Mouse (Mus musculus) bone marrow macrophage, adult 2 months (primary cell): Measurements from ENCODE around the gene Ubp1. TPM values are rescaled to one million over a fixed set of nuclear protein-coding genes. Genes with fewer than 3 reads are reported as not detected.

ENCODE experiments used
- H3K27ac ChIP-seq: 2 replicates; pipeline ENCODE4 v1.5.1; 2012; ENCODE audit warnings: low read depth, low read length; ENCODE audit not compliant: insufficient read depth
- H3K4me1 ChIP-seq: 2 replicates; pipeline ENCODE4 v1.6.1; 2012; ENCODE audit warnings: low read length; ENCODE audit not compliant: control insufficient read depth, insufficient read depth
- H3K4me3 ChIP-seq: 2 replicates; pipeline ENCODE4 v1.5.1; 2012; ENCODE audit warnings: mild to moderate bottlenecking, low read length, moderate library complexity; ENCODE audit not compliant: insufficient read depth
- CTCF ChIP-seq: IDR thresholded peaks from 2 replicates; pipeline ENCODE4 v1.5.1; 2012; ENCODE audit warnings: low read depth, mild to moderate bottlenecking, low read length, moderate library complexity
- POLR2A ChIP-seq: IDR thresholded peaks from 2 replicates; pipeline ENCODE4 v1.6.1; 2012; ENCODE audit warnings: mild to moderate bottlenecking, low read depth, low read length, borderline replicate concordance
- polyA plus RNA-seq: library from polyadenylated mRNA; stranded (reverse); fragments of >200 nt; gene quantifications from 2 replicates; pipeline ENCODE4 v1.2.4, GENCODE M21; 2012; ENCODE audit not compliant: missing spikeins, insufficient read depth, insufficient read length

The Ubp1 gene
- polyA plus RNA-seq, 1 experiment, result 73.3 TPM

- H3K4me1 ChIP-seq, result no peaks in the 10 kb centered on the region; the same call in 1 of the 2 replicates
- no peak for TF ChIP-seq CTCF
- TF ChIP-seq POLR2A, result no peak
- no peak overlapping the region for H3K27ac ChIP-seq
- H3K4me3 ChIP-seq, result no peak overlapping the region
Observed at GRCm38 (mm10) chr9:114009526-114009925, 78.8 kb downstream of the Ubp1 start.

- no peak overlapping the region for H3K4me3 ChIP-seq
- H3K27ac ChIP-seq, result no peak overlapping the region
- no peaks in the 10 kb centered on the region; the same call in 1 of the 2 replicates for H3K4me1 ChIP-seq
- no peak for TF ChIP-seq POLR2A
- TF ChIP-seq CTCF, result no peak
Observed at GRCm38 (mm10) chr9:114011203-114011602, 80.5 kb downstream of the Ubp1 start.

GRCm38 (mm10) chr9:114014034-114014433 is 83.3 kb downstream of the Ubp1 start:
- Histone ChIP-seq H3K27ac (no peak overlapping the region), H3K4me3 (no peak overlapping the region), H3K4me1 (peaks cover 9% of the 10 kb centered on the region)
- no peak for TF ChIP-seq CTCF
- TF ChIP-seq POLR2A, result no peak

- H3K4me3 ChIP-seq, result no peak overlapping the region
- TF ChIP-seq CTCF, result no peak
- no peak for TF ChIP-seq POLR2A
- no peak overlapping the region for H3K27ac ChIP-seq
- peaks cover 15% of the 10 kb centered on the region for H3K4me1 ChIP-seq
Observed at GRCm38 (mm10) chr9:114015724-114016123, 85.0 kb downstream of the Ubp1 start.

- no peak overlapping the region for H3K27ac ChIP-seq
- no peak overlapping the region for H3K4me3 ChIP-seq
- peaks cover 15% of the 10 kb centered on the region for H3K4me1 ChIP-seq
- TF ChIP-seq CTCF (no peak), POLR2A (no peak)
Observed at GRCm38 (mm10) chr9:114016402-114016801, 85.7 kb downstream of the Ubp1 start.

- no peak overlapping the region for H3K4me3 ChIP-seq
- H3K27ac ChIP-seq, result peak overlapping the region; percentile 45
- peaks cover 15% of the 10 kb centered on the region for H3K4me1 ChIP-seq
- TF ChIP-seq POLR2A (no peak), CTCF (no peak)
Observed at GRCm38 (mm10) chr9:114019012-114019762, 88.5 kb downstream of the Ubp1 start.

GRCm38 (mm10) chr9:114022141-114022540 is 91.4 kb downstream of the Ubp1 start:
- Histone ChIP-seq H3K27ac (no peak overlapping the region), H3K4me3 (no peak overlapping the region), H3K4me1 (peaks cover 16% of the 10 kb centered on the region)
- no peak for TF ChIP-seq POLR2A
- TF ChIP-seq CTCF, result no peak

GRCm38 (mm10) chr9:114025182-114025581 is 94.4 kb downstream of the Ubp1 start:
- peaks cover 7% of the 10 kb centered on the region for H3K4me1 ChIP-seq
- H3K27ac ChIP-seq, result no peak overlapping the region
- H3K4me3 ChIP-seq, result no peak overlapping the region
- TF ChIP-seq CTCF (no peak), POLR2A (no peak)

GRCm38 (mm10) chr9:114025846-114026245 is 95.1 kb downstream of the Ubp1 start:
- Histone ChIP-seq H3K4me1 (peaks cover 7% of the 10 kb centered on the region), H3K4me3 (peak overlapping the region; percentile 77), H3K27ac (no peak overlapping the region)
- TF ChIP-seq POLR2A, result no peak

GRCm38 (mm10) chr9:114026261-114026934 is 95.7 kb downstream of the Ubp1 start:
- Histone ChIP-seq H3K4me1 (peaks cover 7% of the 10 kb centered on the region), H3K4me3 (peak overlapping the region; percentile 77), H3K27ac (no peak overlapping the region)
- TF ChIP-seq CTCF (no peak), POLR2A (no peak)

Other genes starting within 250 kb of the Ubp1 start
- gene Pdcd6ip, start 222.7 kb upstream of the Ubp1 start, polyA plus RNA-seq, result 154 and 162 TPM in 2 replicates
- gene Clasp2, start 189.5 kb upstream of the Ubp1 start, polyA plus RNA-seq, result 44.6 and 50.5 TPM in 2 replicates
- gene Fbxl2, start 115.3 kb downstream of the Ubp1 start, polyA plus RNA-seq, result 4.7 and 5.7 TPM in 2 replicates
- gene Susd5, start 126.2 kb downstream of the Ubp1 start, polyA plus RNA-seq, result not detected in 2 replicates